Mouse (Mus musculus): ENCODE results near the gene Ppp2r1a. TPM values are rescaled to one million over a fixed set of nuclear protein-coding genes. Genes with fewer than 3 reads are reported as not detected.
A peak's percentile ranks its signal among the peaks of the same experiment; 100 is the strongest.

Gene Ppp2r1a
- polyA plus RNA-seq, 1 experiment from 2014 or later: 551 TPM

GRCm38 (mm10) chr17:21008382-21009331 lies 63.5 kb downstream of the Ppp2r1a start, which contains the start of gene Zfp160:
Gene Zfp160, plus strand, starts transcription at chr17:21008903.
- H3K4me3 ChIP-seq: peak within 1 kb of the TSS; percentile 62
- peak within 1 kb of the TSS; percentile 72 for H3K4me2 ChIP-seq (replicated peaks)
- H3K27me3 ChIP-seq (replicated peaks): no peaks in the 10 kb centered on the region
- peaks cover 15% of the 10 kb centered on the region for H3K4me1 ChIP-seq
- 6% methylated on average over 36 of the region's 36 CpGs for WGBS
- peak; percentile 97 for ATAC-seq (ENCODE audit: low FRiP score, low read depth)
- peak within 1 kb of the TSS; percentile 84 for H3K9ac ChIP-seq
- peaks cover 17% of the 10 kb centered on the region for H3K36me3 ChIP-seq
- no peaks in the 10 kb centered on the region for H3K9me3 ChIP-seq
- peak within 1 kb of the TSS; percentile 48 for H3K27ac ChIP-seq

DNA sequence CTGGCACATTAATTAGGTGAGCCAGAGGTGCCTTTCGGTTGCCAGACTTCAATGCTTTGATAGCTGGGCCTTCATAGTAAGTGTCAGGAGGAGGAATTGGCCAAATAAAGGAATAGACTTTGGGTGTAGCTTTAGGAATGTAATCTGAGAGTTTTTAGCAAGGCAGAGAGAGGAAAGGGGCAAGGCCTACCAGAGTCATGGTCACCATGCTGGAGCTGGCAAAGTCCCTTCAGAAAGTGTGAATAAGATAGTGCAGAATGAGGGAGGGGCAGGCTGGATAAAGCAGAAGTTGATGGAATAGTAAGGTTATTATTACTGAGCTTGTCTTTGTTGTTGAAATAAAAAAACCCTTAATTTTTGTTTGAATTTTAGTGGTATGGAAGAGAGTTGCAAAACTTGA lies 64.6 kb downstream of the Ppp2r1a start:
- H3K36me3 ChIP-seq: peaks cover 17% of the 10 kb centered on the region
- H3K9ac ChIP-seq: peak overlapping the region; percentile 84
- no peaks in the 10 kb centered on the region for H3K27me3 ChIP-seq (replicated peaks)
- 34% methylated on average over 1 of the region's 1 CpGs for WGBS
- H3K4me2 ChIP-seq (replicated peaks): peak overlapping the region; percentile 72
- H3K4me1 ChIP-seq: peaks cover 15% of the 10 kb centered on the region
- H3K27ac ChIP-seq: no peak overlapping the region
- H3K9me3 ChIP-seq: no peaks in the 10 kb centered on the region
- ATAC-seq (ENCODE audit: low FRiP score, low read depth): no peak
- peak overlapping the region; percentile 62 for H3K4me3 ChIP-seq

Other genes with a start within 250 kb of the Ppp2r1a start
- not detected in 2 replicates for gene Vmn1r227, start 215.5 kb upstream of the Ppp2r1a start, polyA plus RNA-seq (2016; fragmentation: Nextera tagmentation; extraction: Ambion mirVana)
- not detected in 2 replicates for gene Vmn1r228, start 159.2 kb upstream of the Ppp2r1a start, polyA plus RNA-seq (2016; fragmentation: Nextera tagmentation; extraction: Ambion mirVana)
- not detected in 2 replicates for gene Vmn1r229, start 133.8 kb upstream of the Ppp2r1a start, polyA plus RNA-seq (2016; fragmentation: Nextera tagmentation; extraction: Ambion mirVana)
- gene Vmn1r230, start 104.9 kb upstream of the Ppp2r1a start, polyA plus RNA-seq (2016; fragmentation: Nextera tagmentation; extraction: Ambion mirVana): not detected in 2 replicates
- not detected in 2 replicates for gene Vmn1r231, start 40.2 kb upstream of the Ppp2r1a start, polyA plus RNA-seq (2016; fragmentation: Nextera tagmentation; extraction: Ambion mirVana)
- gene Vmn1r232, start 25.6 kb upstream of the Ppp2r1a start, polyA plus RNA-seq (2016; fragmentation: Nextera tagmentation; extraction: Ambion mirVana): not detected in 2 replicates
- not detected in 2 replicates for gene Vmn1r233, start 51.2 kb downstream of the Ppp2r1a start, polyA plus RNA-seq (2016; fragmentation: Nextera tagmentation; extraction: Ambion mirVana)
- 17.6 and 19.8 TPM in 2 replicates for gene Zfp160, start 63.6 kb downstream of the Ppp2r1a start, polyA plus RNA-seq (2016; fragmentation: Nextera tagmentation; extraction: Ambion mirVana)

Measured in neural tube, embryonic 12.5 days (tissue).